Mouse (Mus musculus) layer of hippocampus, adult 8-10 months (tissue): Measurements from ENCODE around the gene Hps3. TPM values are rescaled to one million over a fixed set of nuclear protein-coding genes. Genes with fewer than 3 reads are reported as not detected.

Experiments
- DNase-seq, 2 experiments: peaks; one replicate each; pipeline ENCODE4 v3.0.0; 2022; ENCODE audit warnings: low spot score in 2 of 2
- total RNA-seq, 4 experiments: library from RNA; stranded (reverse); gene quantifications; 2 replicates each; pipeline ENCODE4 v1.2.4; 2022

The Hps3 gene
- total RNA-seq, 4 experiments from 2014 or later, result 20.7 to 22.3 (median 21.7) TPM

- no peak for DNase-seq
These were observed 27.8 kb downstream of the Hps3 start for GRCm38 (mm10) chr3:20007275-20007674.

DNA sequence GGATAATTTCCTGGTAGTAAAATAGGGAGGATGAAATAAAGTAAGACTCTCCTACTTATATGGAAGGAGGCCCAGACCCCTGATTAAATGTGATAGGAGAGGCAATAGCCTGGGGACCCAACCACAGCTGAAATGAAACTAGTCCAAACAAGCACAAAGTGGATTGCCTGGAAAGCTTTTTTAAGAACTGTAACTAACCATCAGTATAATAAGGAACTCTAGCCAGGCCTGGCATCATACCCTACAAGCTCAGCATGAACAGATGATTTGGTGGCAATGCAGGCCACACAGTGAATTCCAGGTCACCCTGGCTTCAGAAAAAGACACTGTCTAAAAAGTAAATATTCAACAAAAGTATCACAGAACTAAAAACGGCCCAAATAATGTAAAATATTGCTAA, 29.5 kb downstream of the Hps3 start:
- DNase-seq, result no peak

GRCm38 (mm10) chr3:20004422-20004821, 30.7 kb downstream of the Hps3 start:
- no peak for DNase-seq

DNA sequence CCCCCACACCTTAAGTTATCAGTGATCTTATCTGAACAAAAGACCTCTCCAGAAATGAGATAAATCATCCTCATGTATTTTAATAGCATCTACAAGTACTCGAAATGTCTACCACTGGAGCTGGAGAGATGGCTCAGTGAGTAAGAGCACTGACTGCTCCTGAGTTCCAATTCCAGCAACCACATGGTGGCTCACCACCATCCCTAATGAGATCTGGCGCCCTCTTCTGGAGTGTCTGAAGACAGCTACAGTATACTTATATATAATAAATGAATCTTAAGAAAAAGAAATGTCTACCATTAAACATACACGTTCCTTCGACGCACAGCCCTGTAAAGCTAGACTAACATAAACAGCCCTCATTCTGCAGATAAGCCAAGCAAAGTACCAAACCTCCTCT, 32.3 kb downstream of the Hps3 start:
- peak in 1 of 2 experiments; percentile 17 for DNase-seq

DNA sequence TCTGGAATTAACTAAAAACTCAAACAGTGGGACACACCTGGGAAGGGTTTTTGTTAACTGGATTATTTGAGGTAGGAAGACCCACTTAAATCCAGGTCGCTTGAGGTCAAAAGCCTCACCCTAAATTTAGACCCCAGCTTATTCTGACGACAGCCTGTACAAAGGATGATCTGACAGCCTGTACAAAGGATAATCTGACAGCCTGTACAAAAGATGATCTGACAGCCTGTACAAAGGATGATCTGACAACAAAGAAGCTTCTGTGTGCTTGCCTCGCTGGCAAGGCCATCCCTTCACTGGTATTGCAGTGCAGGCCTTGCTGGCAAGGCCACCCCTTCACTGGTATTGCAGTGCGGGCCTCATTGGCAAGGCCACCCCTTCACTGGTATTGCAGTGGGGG, 34.3 kb downstream of the Hps3 start:
- DNase-seq, result no peak

- peak; percentile 19 to 42 for DNase-seq
These were observed 35.6 kb downstream of the Hps3 start for GRCm38 (mm10) chr3:19999551-19999950.

DNA sequence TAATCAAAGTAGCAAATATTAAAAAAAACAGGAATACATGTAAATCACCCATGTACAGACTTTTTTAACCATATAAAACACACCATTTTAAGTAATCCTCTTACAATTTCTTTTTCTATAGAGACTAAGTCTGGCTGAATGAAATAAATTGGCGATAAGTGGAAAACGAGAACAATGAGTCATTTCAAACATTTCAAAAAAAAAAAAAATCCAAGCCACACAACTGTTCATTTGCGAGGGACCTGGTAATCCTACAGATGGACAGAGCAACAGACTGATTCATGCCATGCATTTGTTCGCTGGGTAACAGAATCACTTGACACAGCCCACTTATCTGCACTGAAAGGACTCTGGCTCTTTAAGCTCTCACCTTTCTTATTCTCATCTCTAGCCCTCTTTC, 42.7 kb downstream of the Hps3 start:
- DNase-seq, result no peak

GRCm38 (mm10) chr3:19990031-19990430, 45.1 kb downstream of the Hps3 start:
- DNase-seq, result no peak

DNA sequence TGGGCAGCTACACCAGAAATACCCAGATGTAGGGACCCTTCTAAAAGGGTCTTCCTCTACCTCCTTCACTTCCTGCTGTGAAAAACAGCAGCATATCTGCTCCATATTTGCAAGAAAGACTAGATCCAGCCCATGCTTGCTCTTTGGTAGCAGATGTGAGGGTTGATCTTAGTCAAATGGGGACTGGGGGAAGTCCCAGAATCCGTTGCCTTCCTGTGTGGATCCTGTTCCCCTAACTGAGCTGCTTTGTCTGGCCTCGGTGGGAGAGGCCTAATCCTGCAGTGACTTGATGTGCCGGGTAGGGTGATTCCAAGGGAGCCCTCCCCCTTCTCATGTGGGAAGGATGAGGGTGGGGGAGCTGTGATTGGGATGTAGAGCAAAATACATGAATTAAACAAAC, 49.0 kb downstream of the Hps3 start:
- DNase-seq, result no peak

- DNase-seq, result no peak
These were observed 52.3 kb downstream of the Hps3 start for GRCm38 (mm10) chr3:19982846-19983245.

DNA sequence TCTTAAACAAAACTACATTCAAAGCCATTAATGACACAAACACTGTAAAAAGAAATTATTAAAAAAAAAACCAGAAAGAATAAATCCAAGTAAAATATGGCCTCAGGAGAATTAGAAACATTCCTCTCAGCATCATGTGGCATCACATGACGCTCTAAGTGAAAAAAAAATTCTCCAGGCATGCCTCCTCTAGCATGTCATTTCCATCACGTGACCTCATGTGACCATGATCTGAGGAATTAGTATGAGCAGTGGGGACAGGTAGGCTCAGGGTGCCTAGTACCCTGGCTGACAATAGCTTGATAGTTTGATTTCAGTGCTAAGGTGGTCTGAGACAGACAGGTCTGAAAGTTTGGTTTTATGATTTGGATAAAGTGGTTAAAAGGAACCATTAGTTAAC, 54.0 kb downstream of the Hps3 start:
- no peak for DNase-seq

DNA sequence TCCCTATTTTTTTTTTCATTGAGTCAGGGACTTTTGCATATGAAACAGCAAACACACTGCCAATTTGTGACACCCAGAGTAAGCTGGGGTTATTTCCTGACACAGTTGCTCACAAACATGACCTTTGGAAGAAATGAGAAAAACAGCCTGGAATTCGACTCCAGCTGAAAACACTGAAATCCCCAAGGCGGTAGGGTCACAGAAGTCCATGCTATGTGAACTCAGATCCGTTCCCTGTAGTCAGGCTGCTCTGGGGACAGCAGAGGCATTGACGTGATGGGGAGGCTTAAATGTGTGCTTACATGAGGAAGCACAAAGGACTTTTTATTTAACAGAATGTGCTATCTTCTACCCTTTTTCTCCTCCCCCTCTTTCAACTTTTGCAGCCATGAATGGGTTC, 56.6 kb downstream of the Hps3 start:
- no peak for DNase-seq

GRCm38 (mm10) chr3:19966072-19966471, 69.0 kb downstream of the Hps3 start:
- no peak for DNase-seq

- DNase-seq, result no peak
These were observed 69.9 kb downstream of the Hps3 start for GRCm38 (mm10) chr3:19965239-19965638.

- DNase-seq, result no peak
These were observed 70.4 kb downstream of the Hps3 start for GRCm38 (mm10) chr3:19964625-19965188.

DNA sequence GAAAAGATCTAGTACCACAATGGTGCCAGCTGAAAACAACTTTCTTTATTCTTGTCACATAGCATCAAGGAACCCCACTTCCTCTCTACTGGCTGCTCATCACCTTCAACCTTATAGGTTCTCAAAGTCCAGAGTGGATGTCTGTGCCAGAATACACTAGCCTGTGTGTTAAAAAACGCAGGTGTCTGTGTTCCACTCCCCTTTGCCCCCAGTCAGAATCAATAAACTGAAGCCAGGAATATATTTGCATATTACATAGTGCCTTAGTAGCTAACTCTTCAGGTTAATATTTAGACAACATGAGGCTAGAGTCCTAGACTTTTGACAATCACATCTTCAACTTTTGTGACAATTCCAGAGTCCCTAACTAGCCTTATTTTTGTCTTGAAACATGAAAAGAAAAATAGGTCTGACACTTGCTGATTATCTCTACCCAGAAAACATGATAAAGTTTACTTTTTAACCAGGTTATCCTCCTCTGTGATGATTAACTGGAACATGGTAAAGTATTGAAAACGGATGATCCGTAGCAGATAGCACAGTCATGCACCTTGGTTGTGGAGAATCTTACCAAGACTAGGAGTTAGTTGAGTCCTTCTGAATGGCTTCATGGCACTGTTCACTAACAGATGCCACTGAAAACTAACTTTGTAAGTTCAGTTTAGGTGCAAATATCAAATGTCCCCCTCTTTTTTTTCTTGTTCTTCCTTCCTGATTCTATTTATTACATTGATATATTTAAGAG, 72.2 kb downstream of the Hps3 start:
- DNase-seq, result no peak

GRCm38 (mm10) chr3:19961341-19961740, 73.8 kb downstream of the Hps3 start:
- no peak for DNase-seq

DNA sequence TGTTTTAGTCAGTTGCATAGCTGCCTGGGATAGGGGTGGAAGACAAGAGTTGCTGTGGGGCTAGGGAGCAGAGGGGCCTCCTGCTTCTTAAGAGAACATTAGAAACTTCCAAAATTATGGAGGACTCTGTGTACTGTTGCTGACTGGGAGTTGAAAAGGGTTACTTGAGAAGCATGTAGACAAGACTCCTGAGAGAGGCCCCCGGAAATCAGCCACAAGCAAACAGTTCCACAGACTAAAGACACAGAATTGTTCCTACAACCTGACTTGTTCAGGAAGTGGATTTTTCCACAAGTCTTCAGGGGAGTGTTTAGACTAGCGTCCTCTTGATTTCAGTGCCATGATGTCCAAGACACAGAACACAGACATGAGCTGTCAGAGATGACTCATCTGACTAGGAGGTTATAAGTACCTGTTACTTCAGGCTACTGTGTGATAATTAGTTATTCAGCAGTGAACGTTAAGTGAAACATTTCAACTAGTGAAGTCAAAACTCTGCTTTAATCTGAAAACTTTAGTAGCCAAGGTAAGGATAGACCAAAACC, 74.5 kb downstream of the Hps3 start:
- DNase-seq, result no peak

DNA sequence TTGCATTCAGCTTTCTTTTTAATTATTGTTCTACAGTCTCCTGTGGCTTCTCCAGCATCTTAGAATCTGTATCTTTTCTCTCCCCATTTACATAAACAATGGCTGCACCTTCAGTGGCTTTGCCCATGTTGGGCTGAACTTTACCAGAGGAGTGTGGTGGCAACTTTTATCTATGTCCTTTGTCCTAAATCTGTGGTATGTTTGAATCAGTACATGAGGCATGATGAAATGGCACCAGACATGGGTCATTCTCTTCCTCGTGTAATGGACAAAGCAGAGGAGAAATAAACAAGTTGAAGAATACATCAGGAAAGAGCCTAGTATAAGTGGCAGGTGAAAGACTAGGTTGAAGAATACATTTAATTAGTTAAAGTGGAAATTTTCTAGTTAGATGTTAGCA, 76.1 kb downstream of the Hps3 start:
- DNase-seq, result no peak

GRCm38 (mm10) chr3:19958031-19958430, 77.1 kb downstream of the Hps3 start:
- no peak for DNase-seq

- no peak for DNase-seq
These were observed 78.2 kb downstream of the Hps3 start, which contains the start of gene Cp for GRCm38 (mm10) chr3:19956885-19957284. Gene Cp (plus strand): TSS chr3:19957054.

DNA sequence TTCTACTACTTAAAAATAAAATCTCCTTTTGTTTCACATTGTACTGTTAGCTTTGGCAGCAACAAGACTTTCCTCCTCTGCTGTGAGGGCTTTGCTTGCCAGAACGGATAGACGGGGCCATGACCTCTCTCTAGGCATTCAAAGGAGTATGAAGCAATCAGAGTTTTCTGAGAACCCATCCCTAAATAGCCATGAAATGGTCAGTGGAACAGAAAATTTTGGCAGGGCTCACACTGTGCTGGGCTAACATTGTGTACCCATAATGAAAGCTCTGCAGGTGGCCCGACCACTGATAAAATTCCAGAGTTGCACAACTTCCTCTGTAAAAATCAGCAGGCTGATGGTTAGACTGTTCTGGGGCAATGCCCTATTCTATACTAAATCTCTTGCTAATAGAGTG, 81.2 kb downstream of the Hps3 start:
- DNase-seq, result peak; percentile 5 to 8

DNA sequence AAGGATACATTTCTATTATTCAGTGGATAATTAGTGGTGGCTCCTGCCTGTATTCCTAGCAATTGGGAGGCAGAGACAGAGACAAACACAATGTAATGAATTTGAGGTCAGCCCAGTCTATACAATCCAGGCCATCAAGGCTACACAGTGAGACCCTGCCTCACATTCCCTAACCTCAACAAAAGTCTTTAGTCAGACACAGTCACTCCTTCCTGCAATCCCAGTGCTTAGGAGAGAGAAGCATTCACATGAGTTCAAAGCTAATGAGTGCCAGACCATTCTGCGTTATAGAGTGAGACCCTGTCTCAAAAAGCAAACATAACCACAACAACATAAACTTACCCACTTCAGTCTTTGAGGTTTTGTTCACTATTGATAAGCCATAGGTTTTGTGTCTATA, 81.7 kb downstream of the Hps3 start:
- DNase-seq, result no peak
